Mouse (Mus musculus): Measurements from ENCODE around the gene Babam2. TPM values are rescaled to one million over a fixed set of nuclear protein-coding genes. Genes with fewer than 3 reads are reported as not detected.
A peak's percentile ranks its signal among the peaks of the same experiment; 100 is the strongest.

Babam2 gene
- total and polyA plus RNA-seq, 2 experiments from 2014 or later = 30.9 to 58.9 TPM

DNA sequence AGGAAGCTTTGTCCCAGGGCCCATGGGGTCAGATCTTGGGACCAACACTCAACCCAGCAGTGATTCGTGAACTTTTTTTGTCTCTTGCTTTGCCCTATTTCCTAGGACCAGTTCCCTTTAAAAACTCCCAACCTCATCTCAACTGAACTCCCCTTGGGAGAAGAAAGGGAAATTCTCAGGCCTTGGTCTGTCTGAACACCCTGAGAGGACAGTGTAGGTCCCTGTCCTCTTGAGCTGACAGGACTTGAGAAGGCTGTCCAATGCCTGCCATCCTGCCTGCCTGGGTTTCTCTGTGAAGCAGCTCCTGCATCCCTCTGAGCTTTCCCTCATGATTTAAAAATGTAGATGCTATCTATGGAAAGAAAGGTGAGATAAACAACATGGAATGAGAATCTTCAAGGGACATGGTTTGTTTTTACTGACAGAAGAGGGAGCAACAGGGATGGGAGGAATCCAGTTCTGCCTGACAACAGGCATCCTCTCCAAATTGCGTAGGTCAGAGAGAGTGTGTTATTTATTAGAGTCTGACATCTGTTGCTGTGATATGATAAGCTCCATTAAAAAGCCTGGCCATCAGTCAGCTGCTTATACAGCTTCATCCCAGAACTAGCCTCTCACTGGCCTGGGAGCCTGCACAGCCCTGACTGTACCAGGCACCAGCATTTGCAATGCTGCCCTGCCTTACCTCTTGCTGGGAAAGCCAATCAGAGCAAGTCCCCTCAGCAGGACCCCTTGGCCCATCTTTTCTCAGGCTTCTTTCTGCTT, 367.0 kb downstream of the Babam2 start:
- Histone ChIP-seq H3K36me3 (ENCODE audit: insufficient read depth, low read length) (no peaks in the 10 kb centered on the region), H3K9me3 (ENCODE audit: low read length) (no peaks in the 10 kb centered on the region), H3K27me3 (ENCODE audit: insufficient read depth, low read length) (no peaks in the 10 kb centered on the region), H3K9ac (replicated peaks; ENCODE audit: low read length, poor library complexity, severe bottlenecking) (no peak overlapping the region), H3K4me3 (ENCODE audit: low read depth, low read length) (no peak overlapping the region), H3K4me1 (ENCODE audit: insufficient read depth, low read length) (no peaks in the 10 kb centered on the region), H3K4me2 (ENCODE audit: low read depth, low read length, poor library complexity, severe bottlenecking) (no peak overlapping the region), H3K27ac (ENCODE audit: low read depth, low read length) (no peak overlapping the region)
- WGBS = 87% methylated on average over 2 of the region's 2 CpGs
- no peak for TF ChIP-seq CTCF (IDR thresholded peaks at IDR 0.05)
- no peak for ATAC-seq (ENCODE audit: low FRiP score)
- DNase-seq (ENCODE audit: low spot score) = no peak

- Histone ChIP-seq H3K4me3 (ENCODE audit: low read depth, low read length) (no peak overlapping the region), H3K27ac (ENCODE audit: low read depth, low read length) (no peak overlapping the region), H3K9me3 (ENCODE audit: low read length) (no peaks in the 10 kb centered on the region), H3K9ac (replicated peaks; ENCODE audit: low read length, poor library complexity, severe bottlenecking) (no peak overlapping the region), H3K36me3 (ENCODE audit: insufficient read depth, low read length) (no peaks in the 10 kb centered on the region), H3K27me3 (ENCODE audit: insufficient read depth, low read length) (no peaks in the 10 kb centered on the region), H3K4me1 (ENCODE audit: insufficient read depth, low read length) (no peaks in the 10 kb centered on the region), H3K4me2 (ENCODE audit: low read depth, low read length, poor library complexity, severe bottlenecking) (no peak overlapping the region)
- DNase-seq (ENCODE audit: low spot score) (no peak), ATAC-seq (ENCODE audit: low FRiP score) (no peak)
- TF ChIP-seq CTCF (IDR thresholded peaks at IDR 0.05) = no peak
- 71% methylated on average over 5 of the region's 5 CpGs for WGBS
Observed at GRCm38 (mm10) chr5:32066015-32066734, 368.7 kb downstream of the Babam2 start.

GRCm38 (mm10) chr5:32066839-32067238, 369.4 kb downstream of the Babam2 start:
- no peak overlapping the region for H3K27ac ChIP-seq (ENCODE audit: low read depth, low read length)
- no peaks in the 10 kb centered on the region for H3K27me3 ChIP-seq (ENCODE audit: insufficient read depth, low read length)
- no peak overlapping the region for H3K4me2 ChIP-seq (ENCODE audit: low read depth, low read length, poor library complexity, severe bottlenecking)
- H3K36me3 ChIP-seq (ENCODE audit: insufficient read depth, low read length) = no peaks in the 10 kb centered on the region
- ATAC-seq (ENCODE audit: low FRiP score) = no peak
- WGBS = 92% methylated on average over 2 of the region's 2 CpGs
- H3K9me3 ChIP-seq (ENCODE audit: low read length) = no peaks in the 10 kb centered on the region
- TF ChIP-seq CTCF (IDR thresholded peaks at IDR 0.05) = no peak
- H3K9ac ChIP-seq (replicated peaks; ENCODE audit: low read length, poor library complexity, severe bottlenecking) = no peak overlapping the region
- H3K4me3 ChIP-seq (ENCODE audit: low read depth, low read length) = no peak overlapping the region
- no peaks in the 10 kb centered on the region for H3K4me1 ChIP-seq (ENCODE audit: insufficient read depth, low read length)
- DNase-seq (ENCODE audit: low spot score) = no peak

GRCm38 (mm10) chr5:32068616-32069015, 371.1 kb downstream of the Babam2 start:
- no peak overlapping the region for H3K4me2 ChIP-seq (ENCODE audit: low read depth, low read length, poor library complexity, severe bottlenecking)
- ATAC-seq (ENCODE audit: low FRiP score) = no peak
- no peaks in the 10 kb centered on the region for H3K27me3 ChIP-seq (ENCODE audit: insufficient read depth, low read length)
- no peak overlapping the region for H3K9ac ChIP-seq (replicated peaks; ENCODE audit: low read length, poor library complexity, severe bottlenecking)
- H3K27ac ChIP-seq (ENCODE audit: low read depth, low read length) = no peak overlapping the region
- WGBS = 81% methylated on average over 3 of the region's 3 CpGs
- no peaks in the 10 kb centered on the region for H3K36me3 ChIP-seq (ENCODE audit: insufficient read depth, low read length)
- H3K4me1 ChIP-seq (ENCODE audit: insufficient read depth, low read length) = no peaks in the 10 kb centered on the region
- no peak overlapping the region for H3K4me3 ChIP-seq (ENCODE audit: low read depth, low read length)
- DNase-seq (ENCODE audit: low spot score) = no peak
- no peak for TF ChIP-seq CTCF (IDR thresholded peaks at IDR 0.05)
- H3K9me3 ChIP-seq (ENCODE audit: low read length) = no peaks in the 10 kb centered on the region

GRCm38 (mm10) chr5:32069096-32069495, 371.6 kb downstream of the Babam2 start:
- 66% methylated on average over 4 of the region's 4 CpGs for WGBS
- no peak for TF ChIP-seq CTCF (IDR thresholded peaks at IDR 0.05)

DNA sequence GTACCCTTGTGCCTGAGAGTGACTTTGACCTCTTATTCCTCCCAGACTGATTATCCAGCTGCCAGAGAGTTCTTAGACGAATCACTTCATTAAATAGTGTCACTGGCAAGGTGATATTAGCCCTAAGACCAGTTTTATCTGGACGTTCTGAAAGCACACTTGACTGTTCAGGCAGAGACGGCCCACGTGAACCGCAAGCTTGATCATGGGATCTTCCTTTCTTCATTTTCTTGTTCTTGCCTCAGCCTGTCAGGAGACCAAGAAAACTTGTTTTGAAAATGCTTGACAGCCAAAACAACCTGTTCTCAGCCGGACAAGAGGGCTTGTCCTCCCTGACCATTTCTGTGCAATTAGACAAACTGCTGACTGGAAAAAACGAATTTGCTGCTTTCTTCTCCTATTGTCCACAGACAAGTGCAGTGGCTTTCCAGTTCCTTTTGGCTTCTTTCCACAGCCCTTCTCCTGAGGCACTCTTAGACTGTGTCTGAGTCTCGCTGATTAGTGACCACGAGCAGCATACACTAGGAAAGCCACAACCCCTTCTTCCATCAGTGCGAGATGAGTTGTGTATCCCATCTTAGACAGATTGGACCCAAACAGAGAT, 372.2 kb downstream of the Babam2 start:
- Histone ChIP-seq H3K36me3 (ENCODE audit: insufficient read depth, low read length) (no peaks in the 10 kb centered on the region), H3K27ac (ENCODE audit: low read depth, low read length) (no peak overlapping the region), H3K4me2 (ENCODE audit: low read depth, low read length, poor library complexity, severe bottlenecking) (no peak overlapping the region), H3K9ac (replicated peaks; ENCODE audit: low read length, poor library complexity, severe bottlenecking) (no peak overlapping the region), H3K27me3 (ENCODE audit: insufficient read depth, low read length) (no peaks in the 10 kb centered on the region), H3K4me1 (ENCODE audit: insufficient read depth, low read length) (no peaks in the 10 kb centered on the region), H3K4me3 (ENCODE audit: low read depth, low read length) (no peak overlapping the region), H3K9me3 (ENCODE audit: low read length) (no peaks in the 10 kb centered on the region)
- ATAC-seq (ENCODE audit: low FRiP score) = no peak
- DNase-seq (ENCODE audit: low spot score) = peak; percentile 12
- no peak for TF ChIP-seq CTCF (IDR thresholded peaks at IDR 0.05)
- 76% methylated on average over 10 of the region's 10 CpGs for WGBS

More at GRCm38 (mm10) chr5:32069096-32069495, 371.6 kb downstream of the Babam2 start:
- ATAC-seq (ENCODE audit: low FRiP score) (no peak), DNase-seq (ENCODE audit: low spot score) (no peak)
- H3K9me3 ChIP-seq (ENCODE audit: low read length) = no peaks in the 10 kb centered on the region
- no peak overlapping the region for H3K27ac ChIP-seq (ENCODE audit: low read depth, low read length)
- H3K4me2 ChIP-seq (ENCODE audit: low read depth, low read length, poor library complexity, severe bottlenecking) = no peak overlapping the region
- H3K36me3 ChIP-seq (ENCODE audit: insufficient read depth, low read length) = no peaks in the 10 kb centered on the region
- H3K9ac ChIP-seq (replicated peaks; ENCODE audit: low read length, poor library complexity, severe bottlenecking) = no peak overlapping the region
- no peak overlapping the region for H3K4me3 ChIP-seq (ENCODE audit: low read depth, low read length)
- H3K27me3 ChIP-seq (ENCODE audit: insufficient read depth, low read length) = no peaks in the 10 kb centered on the region
- no peaks in the 10 kb centered on the region for H3K4me1 ChIP-seq (ENCODE audit: insufficient read depth, low read length)
